Mouse (Mus musculus) heart, embryonic 15.5 days (tissue): ENCODE data around the gene Tmem259. TPM values are rescaled to one million over a fixed set of nuclear protein-coding genes. Genes with fewer than 3 reads are reported as not detected.
A peak's percentile ranks its signal among the peaks of the same experiment; 100 is the strongest.

Experiments used
- ATAC-seq: fragments of 200-750 bp; cut with Nextera tagmentation; replicated peaks from 2 replicates; pipeline ENCODE4 v1.8.0; 2017; ENCODE audit warnings: low read depth, moderate TSS enrichment; ENCODE audit not compliant: insufficient number of reproducible peaks, insufficient read depth, low FRiP score
- H3K27ac ChIP-seq: fragments of 300-500 bp; sonication (generic); 2 replicates; pipeline ENCODE4 v1.5.1; 2015; ENCODE audit warnings: mild to moderate bottlenecking, inconsistent platforms
- H3K27me3 ChIP-seq: fragments of 300-500 bp; sonication (generic); 2 replicates; pipeline ENCODE4 v1.6.1; 2015; ENCODE audit warnings: inconsistent platforms
- H3K36me3 ChIP-seq: fragments of 300-500 bp; sonication (generic); 2 replicates; pipeline ENCODE4 v1.6.1; 2015; ENCODE audit warnings: mild to moderate bottlenecking, inconsistent platforms
- H3K4me1 ChIP-seq: fragments of 300-500 bp; sonication (generic); replicated peaks from 2 replicates; pipeline ENCODE4 v1.6.1; 2015; ENCODE audit warnings: inconsistent platforms
- H3K4me2 ChIP-seq: fragments of 300-500 bp; sonication (generic); 2 replicates; pipeline ENCODE4 v1.6.1; 2015; ENCODE audit warnings: inconsistent platforms, mild to moderate bottlenecking, moderate library complexity
- H3K4me3 ChIP-seq: fragments of 300-500 bp; sonication (generic); 2 replicates; pipeline ENCODE4 v1.5.1; 2015; ENCODE audit warnings: mild to moderate bottlenecking, inconsistent platforms
- H3K9ac ChIP-seq: fragments of 300-500 bp; sonication (generic); 2 replicates; pipeline ENCODE4 v1.6.1; 2015; ENCODE audit warnings: mild to moderate bottlenecking, inconsistent platforms
- H3K9me3 ChIP-seq: fragments of 300-500 bp; sonication (generic); replicated peaks from 2 replicates; pipeline ENCODE4 v1.6.1; 2016; ENCODE audit warnings: inconsistent platforms
- WGBS: fragments of 180-500 bp; shearing (Covaris S2); methylation state at CpG from one replicate; pipeline ENCODE4 v1.1.7; 2015; ENCODE audit warnings: mixed read lengths; 5-methylcytosine and 5-hydroxymethylcytosine counted together
- polyA plus RNA-seq: library from polyadenylated mRNA; unstranded; fragments of >200 nt; fragmentation: Nextera tagmentation; extraction: Ambion mirVana; gene quantifications from 2 replicates; pipeline ENCODE4 v1.2.1, GENCODE M21; 2015

The Tmem259 gene
- polyA plus RNA-seq, 1 experiment from 2014 or later, result 16.2 TPM

DNA sequence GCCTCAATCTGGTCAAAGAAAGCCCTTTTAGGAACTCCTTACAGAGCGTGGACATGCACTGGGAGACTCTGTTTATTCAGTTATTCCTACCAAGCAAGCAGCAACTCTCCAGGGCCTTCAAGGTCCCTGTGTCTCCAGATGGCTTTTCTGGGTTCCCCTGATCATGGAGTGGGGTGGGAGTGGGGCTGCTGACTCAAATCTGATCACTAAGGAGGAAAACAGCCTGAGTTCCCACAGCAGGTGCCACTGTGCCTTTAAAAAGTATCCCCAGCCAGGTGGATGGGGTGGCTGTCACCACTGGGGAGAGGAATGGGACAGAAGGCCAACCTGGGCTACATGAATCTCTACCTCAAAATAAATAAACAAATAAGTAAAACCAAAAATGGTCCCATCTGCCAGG lies 41.1 kb downstream of the Tmem259 start:
- Histone ChIP-seq H3K4me3 (no peak overlapping the region), H3K4me1 (peaks cover 46% of the 10 kb centered on the region), H3K36me3 (no peaks in the 10 kb centered on the region; the same call in 1 of the 2 replicates), H3K4me2 (no peak overlapping the region), H3K9ac (no peak overlapping the region), H3K9me3 (no peaks in the 10 kb centered on the region), H3K27me3 (no peaks in the 10 kb centered on the region), H3K27ac (no peak overlapping the region)
- WGBS, result 86% methylated on average over 1 of the region's 1 CpGs
- no peak for ATAC-seq

DNA sequence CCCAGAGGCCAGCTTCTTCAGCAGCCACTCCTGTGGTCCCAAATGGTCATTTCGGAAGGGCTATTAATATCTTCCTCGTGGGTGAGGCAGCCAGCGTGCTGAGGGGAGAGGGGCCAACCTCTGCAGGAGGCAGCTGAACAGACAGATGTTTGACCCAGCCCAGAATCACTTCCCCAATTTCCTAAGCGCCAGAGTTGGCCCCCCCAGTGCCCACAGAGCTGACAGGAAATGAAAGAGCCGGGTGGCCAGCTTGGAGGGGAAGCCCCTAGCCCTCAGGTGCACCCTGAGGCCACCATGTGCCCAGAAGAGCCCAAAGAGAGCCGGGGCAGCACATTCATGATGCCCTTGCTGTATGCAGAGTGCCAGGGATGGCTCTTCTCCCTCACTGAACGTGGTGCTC lies 43.4 kb downstream of the Tmem259 start:
- Histone ChIP-seq H3K4me2 (no peak overlapping the region), H3K9ac (no peak overlapping the region), H3K9me3 (no peaks in the 10 kb centered on the region), H3K4me1 (peaks cover 53% of the 10 kb centered on the region), H3K27me3 (no peaks in the 10 kb centered on the region), H3K36me3 (no peaks in the 10 kb centered on the region; the same call in 1 of the 2 replicates), H3K4me3 (no peak overlapping the region), H3K27ac (peak overlapping the region; percentile 21; the same call in 1 of the 2 replicates)
- 42% methylated on average over 7 of the region's 7 CpGs for WGBS
- no peak for ATAC-seq

DNA sequence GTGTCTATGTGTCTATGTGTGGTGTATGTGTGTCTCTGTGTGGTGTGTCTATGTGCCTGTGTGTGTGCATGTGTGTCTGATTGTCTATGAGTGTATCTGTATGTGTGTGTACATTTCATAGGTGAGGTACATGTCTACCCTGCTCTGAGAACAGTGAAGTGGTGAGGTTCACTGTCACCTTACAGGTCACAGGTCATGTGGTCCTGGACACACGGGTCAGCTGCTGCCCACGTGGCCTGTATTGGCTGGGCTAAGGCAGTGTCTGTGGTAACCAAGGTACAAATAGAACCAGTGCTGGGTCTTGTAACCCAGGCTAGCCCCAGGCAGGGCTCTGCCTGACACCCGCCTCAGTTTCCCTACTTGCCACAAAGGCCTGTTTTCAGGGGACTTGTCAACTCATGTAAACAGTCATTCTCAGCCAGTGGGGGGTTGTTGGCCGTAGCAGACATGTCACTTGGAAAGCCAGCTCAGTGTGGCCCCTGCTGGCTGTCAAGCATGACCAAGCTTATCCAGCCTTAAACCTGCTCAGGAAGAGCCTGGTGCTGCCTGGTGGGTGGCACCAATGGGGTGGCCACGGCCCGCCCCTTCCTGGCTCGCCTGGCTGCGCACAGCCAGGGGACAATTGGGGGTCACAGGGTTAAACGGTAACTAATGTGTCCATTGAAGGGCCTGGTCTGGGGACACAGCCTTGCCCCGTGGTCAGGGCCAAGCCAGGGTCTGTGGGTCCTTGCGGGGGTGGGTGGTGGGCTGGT lies 46.2 kb downstream of the Tmem259 start:
- ATAC-seq, result no peak
- Histone ChIP-seq H3K4me2 (peak overlapping the region; percentile 59; the same call in 1 of the 2 replicates), H3K9ac (no peak overlapping the region)

DNA sequence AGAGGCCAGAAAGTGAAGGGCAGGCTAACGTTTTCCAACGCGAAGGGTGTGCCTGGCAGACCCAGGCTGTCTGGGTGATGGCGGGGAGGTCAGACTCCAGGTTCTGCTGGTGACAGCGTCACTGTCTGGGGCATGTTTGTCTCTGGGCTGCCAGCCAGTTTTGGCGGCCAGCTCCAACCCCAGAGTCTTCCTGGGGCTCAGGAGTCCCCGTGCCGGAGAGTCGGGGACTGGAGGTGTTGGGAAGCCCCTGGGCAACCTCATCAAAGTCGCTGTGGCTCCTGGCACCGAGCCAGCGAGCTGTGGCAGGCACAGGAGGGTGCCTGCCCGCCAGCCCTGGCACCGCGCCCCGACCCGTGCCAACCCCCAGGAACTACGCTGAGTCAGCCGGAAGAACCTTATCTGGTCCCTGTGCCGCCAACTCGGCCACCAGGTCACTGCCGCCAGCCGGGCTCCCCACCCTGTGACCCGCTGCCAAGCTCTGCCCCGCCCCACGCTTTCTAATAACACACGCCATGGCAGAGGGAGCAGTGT lies 47.2 kb downstream of the Tmem259 start:
- no peak overlapping the region for H3K9ac ChIP-seq

More for the DNA sequence above, 46.2 kb downstream of the Tmem259 start:
- no peak overlapping the region for H3K4me3 ChIP-seq
- no peak overlapping the region for H3K27ac ChIP-seq
- WGBS, result 87% methylated on average over 11 of the region's 11 CpGs
- peaks cover 71% of the 10 kb centered on the region for H3K4me1 ChIP-seq
- H3K27me3 ChIP-seq, result no peaks in the 10 kb centered on the region
- no peaks in the 10 kb centered on the region; the same call in 1 of the 2 replicates for H3K36me3 ChIP-seq
- no peaks in the 10 kb centered on the region for H3K9me3 ChIP-seq

DNA sequence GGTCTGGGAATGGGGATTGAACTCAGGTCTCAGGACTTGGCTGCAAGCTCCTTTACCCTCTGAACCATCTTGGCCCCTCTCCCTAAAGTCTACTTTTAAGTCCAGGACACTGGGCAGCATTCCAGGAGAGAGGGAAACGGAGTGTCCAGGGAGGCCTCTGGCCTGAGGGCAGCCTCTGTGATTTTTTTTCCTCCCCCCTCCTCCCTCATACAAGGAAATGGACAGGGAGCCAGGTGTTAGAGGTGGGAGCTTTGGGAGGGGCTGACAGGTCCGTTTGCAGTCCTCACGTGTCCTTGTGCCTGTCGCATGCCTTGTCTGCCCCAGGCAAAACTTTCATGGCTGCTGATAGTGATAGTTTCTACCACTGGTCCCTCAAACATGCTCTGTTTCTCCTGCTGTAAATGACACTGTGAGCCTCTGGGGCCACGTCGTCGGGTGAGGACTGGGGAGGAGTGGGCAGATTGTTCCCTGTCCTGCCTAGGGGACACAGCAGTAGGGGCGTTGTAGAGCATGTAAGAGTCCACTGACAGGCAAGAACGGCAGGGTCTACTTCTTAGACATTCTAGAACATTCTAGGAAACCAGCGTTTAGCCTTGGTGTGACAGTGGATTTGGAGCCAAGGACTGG lies 47.7 kb downstream of the Tmem259 start:
- Histone ChIP-seq H3K36me3 (peaks cover 5% of the 10 kb centered on the region), H3K9me3 (no peaks in the 10 kb centered on the region), H3K4me3 (peak overlapping the region; percentile 30), H3K4me2 (peak overlapping the region; percentile 59), H3K27me3 (no peaks in the 10 kb centered on the region), H3K9ac (no peak overlapping the region), H3K27ac (peak overlapping the region; percentile 73), H3K4me1 (peaks cover 86% of the 10 kb centered on the region)
- ATAC-seq, result 0 out of 2 replicates have a peak, but pooled peaks have one; percentile 1
- 33% methylated on average over 10 of the region's 10 CpGs for WGBS

More for the DNA sequence above, 47.2 kb downstream of the Tmem259 start:
- Histone ChIP-seq H3K4me2 (peak overlapping the region; percentile 59), H3K27me3 (no peaks in the 10 kb centered on the region), H3K4me3 (peak overlapping the region; percentile 30), H3K36me3 (no peaks in the 10 kb centered on the region; the same call in 1 of the 2 replicates), H3K4me1 (peaks cover 81% of the 10 kb centered on the region), H3K9me3 (no peaks in the 10 kb centered on the region), H3K27ac (peak overlapping the region; percentile 73)
- 25% methylated on average over 27 of the region's 27 CpGs for WGBS
- ATAC-seq, result peak; percentile 72

DNA sequence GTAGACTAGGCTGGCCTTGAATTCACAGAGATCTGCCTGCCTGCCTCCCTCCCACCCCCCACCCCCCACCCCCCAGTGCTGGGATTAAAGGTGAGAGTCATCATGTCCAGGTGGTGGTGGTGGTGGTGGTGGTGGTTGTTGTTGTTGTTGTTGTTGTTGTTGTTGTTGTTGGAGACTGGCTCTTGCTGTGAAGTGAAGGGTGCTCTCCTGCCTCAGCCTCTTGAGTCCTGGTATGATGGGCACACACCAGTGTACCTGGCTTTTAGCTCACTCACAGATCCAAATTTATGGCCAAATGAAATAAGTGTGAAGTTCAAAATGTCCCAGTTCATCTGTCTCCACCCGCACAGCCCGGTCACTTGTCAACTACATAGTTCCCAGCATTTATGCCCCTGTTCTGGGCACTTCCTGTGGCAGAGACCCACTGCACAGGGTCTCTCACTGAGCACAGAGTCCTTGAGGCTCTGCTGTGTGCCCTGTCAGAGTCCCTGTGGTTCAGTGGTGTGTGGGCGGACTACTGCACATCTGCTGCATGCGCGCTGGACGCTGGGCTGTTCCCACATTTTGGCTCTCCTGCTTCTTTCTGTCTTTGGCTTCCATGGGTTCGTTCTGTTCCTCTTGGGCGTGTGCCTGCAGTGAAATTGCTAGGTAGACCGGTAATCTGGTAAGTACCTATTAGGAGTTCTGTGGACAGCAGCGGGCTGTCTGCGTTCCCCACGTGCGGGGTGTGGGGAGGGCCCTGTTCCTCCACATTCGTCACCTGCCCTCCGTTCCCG lies 49.1 kb downstream of the Tmem259 start:
- no peak overlapping the region for H3K4me2 ChIP-seq

DNA sequence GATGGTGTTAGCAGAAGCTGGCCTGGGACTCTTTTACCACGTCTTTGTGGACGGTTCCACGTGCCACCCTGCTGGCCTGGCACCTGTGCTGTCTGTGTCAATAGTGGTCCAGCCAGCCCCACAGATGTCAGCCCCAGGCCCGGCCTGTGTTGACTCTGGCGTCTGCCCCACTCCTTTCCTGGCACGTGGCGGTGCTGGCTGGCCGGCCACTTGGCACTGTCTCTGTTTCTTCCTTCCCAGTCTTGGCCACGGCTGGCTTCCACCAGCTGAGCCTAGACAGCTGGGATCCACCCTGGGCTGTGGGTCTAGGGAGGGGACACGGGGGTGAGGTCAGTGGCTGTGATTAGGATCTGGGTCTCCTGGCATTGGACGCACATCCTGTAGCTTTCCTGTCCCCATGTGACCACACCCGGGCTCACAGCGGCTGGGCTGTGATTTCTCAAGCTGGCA lies 49.8 kb downstream of the Tmem259 start:
- H3K4me1 ChIP-seq, result peaks cover 78% of the 10 kb centered on the region
- no peaks in the 10 kb centered on the region for H3K9me3 ChIP-seq
- peak overlapping the region; percentile 1; the same call in 1 of the 2 replicates for H3K27ac ChIP-seq
- H3K36me3 ChIP-seq, result peaks cover 12% of the 10 kb centered on the region
- WGBS, result 56% methylated on average over 13 of the region's 13 CpGs
- H3K4me2 ChIP-seq, result no peak overlapping the region
- H3K9ac ChIP-seq, result no peak overlapping the region
- no peaks in the 10 kb centered on the region for H3K27me3 ChIP-seq
- no peak overlapping the region for H3K4me3 ChIP-seq
- ATAC-seq, result peak; percentile 48

More for the DNA sequence above, 49.1 kb downstream of the Tmem259 start:
- Histone ChIP-seq H3K9ac (no peak overlapping the region), H3K9me3 (no peaks in the 10 kb centered on the region), H3K4me3 (no peak overlapping the region), H3K36me3 (peaks cover 12% of the 10 kb centered on the region), H3K27me3 (no peaks in the 10 kb centered on the region), H3K4me1 (peaks cover 78% of the 10 kb centered on the region), H3K27ac (0 out of 2 replicates have a peak overlapping the region, but pooled peaks have one; percentile 1)
- no peak for ATAC-seq
- 84% methylated on average over 16 of the region's 16 CpGs for WGBS

DNA sequence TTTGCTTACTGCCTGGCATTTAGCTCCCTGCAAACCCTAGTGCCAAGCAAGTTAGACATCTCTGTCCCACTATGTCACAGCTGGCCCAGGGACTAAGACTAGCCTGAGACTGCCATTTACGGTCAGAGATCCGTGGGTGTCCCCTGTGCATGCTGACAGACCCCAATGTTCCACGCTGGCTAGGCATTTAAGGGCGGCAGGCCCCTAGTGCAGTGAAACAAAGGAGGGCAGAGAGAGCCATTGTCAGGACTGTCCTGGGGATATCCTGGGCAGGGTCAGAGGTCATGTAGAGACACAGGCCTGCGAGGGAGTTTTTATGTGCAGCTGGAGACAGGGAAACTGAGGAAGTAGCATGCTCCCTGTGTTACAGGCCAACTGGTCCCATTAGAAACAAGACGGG lies 50.3 kb downstream of the Tmem259 start:
- no peak overlapping the region for H3K4me3 ChIP-seq
- H3K9ac ChIP-seq, result no peak overlapping the region
- H3K27me3 ChIP-seq, result no peaks in the 10 kb centered on the region
- no peak for ATAC-seq
- 73% methylated on average over 6 of the region's 6 CpGs for WGBS
- H3K27ac ChIP-seq, result peak overlapping the region; percentile 1; the same call in 1 of the 2 replicates
- no peak overlapping the region for H3K4me2 ChIP-seq
- peaks cover 12% of the 10 kb centered on the region for H3K36me3 ChIP-seq
- H3K4me1 ChIP-seq, result peaks cover 82% of the 10 kb centered on the region
- H3K9me3 ChIP-seq, result no peaks in the 10 kb centered on the region

DNA sequence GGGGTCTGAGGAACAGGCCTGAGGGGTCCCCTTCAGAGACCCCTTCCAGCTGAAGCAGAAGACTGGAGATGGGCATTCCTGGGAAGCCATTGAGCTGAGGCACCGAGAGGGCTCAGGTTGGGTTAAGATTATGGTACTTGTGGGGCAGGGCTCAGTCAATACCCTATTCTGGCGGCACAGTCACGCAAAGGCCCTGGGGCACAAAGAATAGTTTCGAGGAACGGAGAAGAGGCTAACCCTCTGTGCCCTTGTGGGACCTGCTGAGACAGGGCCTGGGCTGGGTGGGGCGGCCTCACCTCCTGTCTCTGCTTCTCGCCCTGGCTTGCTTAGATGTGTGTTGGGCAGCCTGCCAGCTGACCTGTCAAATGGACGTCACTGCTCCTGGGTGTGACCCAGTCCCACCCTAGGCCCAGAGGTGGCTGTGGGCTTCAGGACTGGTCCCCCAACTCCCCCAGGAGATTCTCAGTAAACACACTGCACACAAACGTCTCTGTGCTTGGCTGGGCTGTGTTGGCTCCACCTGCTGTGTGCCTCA lies 50.9 kb downstream of the Tmem259 start:
- Histone ChIP-seq H3K27me3 (no peaks in the 10 kb centered on the region), H3K9ac (no peak overlapping the region), H3K4me1 (peaks cover 87% of the 10 kb centered on the region), H3K36me3 (peaks cover 12% of the 10 kb centered on the region), H3K27ac (no peak overlapping the region), H3K4me3 (no peak overlapping the region), H3K9me3 (no peaks in the 10 kb centered on the region), H3K4me2 (peak overlapping the region; percentile 5; the same call in 1 of the 2 replicates)
- ATAC-seq, result no peak
- WGBS, result 53% methylated on average over 9 of the region's 9 CpGs

DNA sequence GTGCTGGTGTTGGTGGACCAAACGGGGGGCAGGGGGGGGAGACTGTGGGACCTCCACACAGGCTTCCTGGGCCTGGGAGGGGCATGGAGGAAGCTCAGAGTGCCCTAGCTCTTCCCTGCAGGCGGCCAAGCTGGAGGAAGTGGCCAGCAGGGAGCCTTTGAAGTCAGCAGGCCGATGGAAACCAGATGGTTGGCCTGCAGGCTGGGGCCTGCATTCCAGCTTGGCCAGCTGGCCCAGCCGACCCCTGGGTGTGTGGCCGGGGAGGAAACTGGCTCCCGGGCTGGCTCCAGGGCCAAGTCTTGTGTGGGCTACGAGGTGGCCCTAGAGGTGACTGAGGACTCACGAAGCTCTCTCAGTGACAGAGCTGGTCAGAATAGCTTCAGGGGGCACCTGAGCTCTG lies 51.4 kb downstream of the Tmem259 start:
- 16% methylated on average over 8 of the region's 8 CpGs for WGBS
- peak overlapping the region; percentile 5; the same call in 1 of the 2 replicates for H3K4me2 ChIP-seq
- H3K27me3 ChIP-seq, result no peaks in the 10 kb centered on the region
- peaks cover 85% of the 10 kb centered on the region for H3K4me1 ChIP-seq
- no peaks in the 10 kb centered on the region for H3K9me3 ChIP-seq
- H3K36me3 ChIP-seq, result peaks cover 12% of the 10 kb centered on the region
- H3K4me3 ChIP-seq, result no peak overlapping the region
- ATAC-seq, result no peak
- H3K27ac ChIP-seq, result 0 out of 2 replicates have a peak overlapping the region, but pooled peaks have one; percentile 13
- H3K9ac ChIP-seq, result no peak overlapping the region
